Mouse (Mus musculus) effector memory CD4-positive, alpha-beta T cell, adult 5 months (primary cell): ENCODE measurements around the gene Enox1. TPM values are rescaled to one million over a fixed set of nuclear protein-coding genes. Genes with fewer than 3 reads are reported as not detected.

Experiments
- polyA plus RNA-seq: library from polyadenylated mRNA; unstranded; fragments of 100-300 nt; shearing (Covaris generic); gene quantifications from one replicate; pipeline ENCODE4 v1.2.1, GENCODE M21; 2017

The Enox1 gene
- polyA plus RNA-seq, result not detected

GRCm38 (mm10) chr14:77156222-77156910 is at the start of gene Enox1:
TSS of gene Enox1 (plus strand) at chr14:77156763.

Other genes with a start within 250 kb of the Enox1 start
- 2.5 TPM for gene Ccdc122, start 120.0 kb upstream of the Enox1 start, polyA plus RNA-seq
- gene Lacc1, start 119.9 kb upstream of the Enox1 start, polyA plus RNA-seq, result 0.34 TPM